Mouse (Mus musculus) intestine, postnatal 0 days (tissue): ENCODE results near the gene Prmt7. TPM values are rescaled to one million over a fixed set of nuclear protein-coding genes. Genes with fewer than 3 reads are reported as not detected.

Experiments used
- ATAC-seq: fragments of 200-750 bp; cut with Nextera tagmentation; 2 replicates; pipeline ENCODE4 v1.8.0; 2017; ENCODE audit warnings: mild to moderate bottlenecking, moderate TSS enrichment, moderate library complexity
- H3K27ac ChIP-seq: fragments of 300-500 bp; sonication (generic); 2 replicates; pipeline ENCODE4 v1.5.1; 2014; ENCODE audit warnings: mild to moderate bottlenecking, low read depth, low read length, moderate library complexity
- H3K27me3 ChIP-seq: fragments of 300-500 bp; sonication (generic); replicated peaks from 2 replicates; pipeline ENCODE4 v1.6.1; 2014; ENCODE audit warnings: low read length, mixed read lengths; ENCODE audit not compliant: control insufficient read depth, insufficient read depth
- H3K36me3 ChIP-seq: fragments of 300-500 bp; sonication (generic); 2 replicates; pipeline ENCODE4 v1.6.1; 2014; ENCODE audit warnings: mild to moderate bottlenecking, moderate library complexity; ENCODE audit not compliant: control insufficient read depth, insufficient read depth
- H3K4me1 ChIP-seq: fragments of 300-500 bp; sonication (generic); replicated peaks from 2 replicates; pipeline ENCODE4 v1.6.1; 2014; ENCODE audit warnings: antibody characterized with exemption, low read length, mixed read lengths; ENCODE audit not compliant: control insufficient read depth, insufficient read depth
- H3K4me2 ChIP-seq: fragments of 300-500 bp; sonication (generic); replicated peaks from 2 replicates; pipeline ENCODE4 v1.6.1; 2014; ENCODE audit warnings: low read depth, mild to moderate bottlenecking, moderate library complexity
- H3K4me3 ChIP-seq: fragments of 300-500 bp; sonication (generic); 2 replicates; pipeline ENCODE4 v1.5.1; 2014; ENCODE audit warnings: low read depth, low read length
- H3K9ac ChIP-seq: fragments of 300-500 bp; sonication (generic); 2 replicates; pipeline ENCODE4 v1.6.1; 2014; ENCODE audit warnings: mild to moderate bottlenecking, low read depth, low read length
- H3K9me3 ChIP-seq: fragments of 300-500 bp; sonication (generic); 2 replicates; pipeline ENCODE4 v1.6.1; 2016; ENCODE audit warnings: mixed run types; ENCODE audit not compliant: control insufficient read depth
- CTCF ChIP-seq: sonication (generic); IDR thresholded peaks from 2 replicates; pipeline ENCODE4 v1.5.1; 2016; ENCODE audit warnings: low read depth, mild to moderate bottlenecking, control low read depth, antibody characterized with exemption, moderate library complexity
- WGBS: fragments of 180-500 bp; shearing (Covaris S2); extraction: QIAGEN DNeasy Blood & Tissue Kit; methylation state at CpG from one replicate; pipeline ENCODE4 v1.1.7; 2014; 5-methylcytosine and 5-hydroxymethylcytosine counted together
- polyA plus RNA-seq: library from polyadenylated mRNA; unstranded; fragments of >200 nt; fragmentation: Nextera tagmentation; extraction: Ambion mirVana; gene quantifications from 2 replicates; pipeline ENCODE4 v1.2.1, GENCODE M21; 2015

Gene Prmt7
- polyA plus RNA-seq, 1 experiment from 2014 or later, result 11.7 TPM

- Histone ChIP-seq H3K9me3 (no peaks in the 10 kb centered on the region), H3K4me1 (no peaks in the 10 kb centered on the region), H3K4me3 (no peak overlapping the region), H3K36me3 (peaks cover 33% of the 10 kb centered on the region), H3K27ac (no peak overlapping the region), H3K27me3 (no peaks in the 10 kb centered on the region), H3K9ac (no peak overlapping the region), H3K4me2 (no peak overlapping the region)
- no peak for ATAC-seq
- 71% methylated on average over 3 of the region's 3 CpGs for whole genome bisulfite sequencing
- peak; percentile 30 for TF ChIP-seq CTCF
Measured at GRCm38 (mm10) chr8:106232751-106233150, 22.0 kb downstream of the Prmt7 start.

- WGBS, result 85% methylated on average over 17 of the region's 17 CpGs
- no peak for TF ChIP-seq CTCF
- H3K9me3 ChIP-seq, result no peaks in the 10 kb centered on the region
- no peak for ATAC-seq
- H3K9ac ChIP-seq, result no peak overlapping the region
- no peak overlapping the region for H3K4me3 ChIP-seq
- peaks cover 42% of the 10 kb centered on the region for H3K36me3 ChIP-seq
- H3K27me3 ChIP-seq, result no peaks in the 10 kb centered on the region
- no peak overlapping the region for H3K27ac ChIP-seq
- no peak overlapping the region for H3K4me2 ChIP-seq
- no peaks in the 10 kb centered on the region for H3K4me1 ChIP-seq
Measured at GRCm38 (mm10) chr8:106234567-106235261, 24.0 kb downstream of the Prmt7 start.

GRCm38 (mm10) chr8:106237106-106237505, 26.4 kb downstream of the Prmt7 start:
- Histone ChIP-seq H3K9me3 (no peaks in the 10 kb centered on the region), H3K27ac (no peak overlapping the region), H3K4me3 (no peak overlapping the region), H3K4me2 (no peak overlapping the region), H3K9ac (no peak overlapping the region), H3K4me1 (no peaks in the 10 kb centered on the region), H3K36me3 (peaks cover 54% of the 10 kb centered on the region), H3K27me3 (no peaks in the 10 kb centered on the region)
- ATAC-seq, result no peak
- 72% methylated on average over 5 of the region's 5 CpGs for WGBS
- no peak for TF ChIP-seq CTCF

GRCm38 (mm10) chr8:106250186-106250585, 39.5 kb downstream of the Prmt7 start:
- no peak for TF ChIP-seq CTCF
- no peak overlapping the region for H3K4me2 ChIP-seq
- 65% methylated on average over 4 of the region's 4 CpGs for WGBS
- H3K27ac ChIP-seq, result no peak overlapping the region
- no peak overlapping the region for H3K4me3 ChIP-seq
- no peak overlapping the region for H3K9ac ChIP-seq
- H3K36me3 ChIP-seq, result peaks cover 62% of the 10 kb centered on the region
- H3K27me3 ChIP-seq, result no peaks in the 10 kb centered on the region
- no peak for ATAC-seq
- H3K4me1 ChIP-seq, result no peaks in the 10 kb centered on the region
- H3K9me3 ChIP-seq, result no peaks in the 10 kb centered on the region

- Histone ChIP-seq H3K9me3 (no peaks in the 10 kb centered on the region), H3K4me1 (no peaks in the 10 kb centered on the region), H3K27me3 (no peaks in the 10 kb centered on the region), H3K36me3 (peaks cover 46% of the 10 kb centered on the region), H3K4me2 (no peak overlapping the region), H3K9ac (no peak overlapping the region), H3K27ac (no peak overlapping the region), H3K4me3 (no peak overlapping the region)
- 25% methylated on average over 1 of the region's 1 CpGs for WGBS
- peak; percentile 72 for TF ChIP-seq CTCF
- ATAC-seq, result no peak
Measured at GRCm38 (mm10) chr8:106258169-106258568, 47.4 kb downstream of the Prmt7 start.

GRCm38 (mm10) chr8:106259579-106260255, 49.0 kb downstream of the Prmt7 start:
- no peak for ATAC-seq
- Histone ChIP-seq H3K4me1 (no peaks in the 10 kb centered on the region), H3K36me3 (peaks cover 38% of the 10 kb centered on the region), H3K4me2 (no peak overlapping the region), H3K9me3 (no peaks in the 10 kb centered on the region), H3K27me3 (no peaks in the 10 kb centered on the region), H3K9ac (no peak overlapping the region), H3K27ac (no peak overlapping the region), H3K4me3 (no peak overlapping the region)
- WGBS, result 88% methylated on average over 10 of the region's 10 CpGs
- TF ChIP-seq CTCF, result no peak
